Mouse (Mus musculus) spleen, adult 2 months (tissue): ENCODE results near the gene Lrrc27.

ENCODE experiments used
- CTCF ChIP-seq: fragments of 200-500 bp; IDR thresholded peaks from 2 replicates; pipeline ENCODE4 v1.5.1; 2011; ENCODE audit warnings: mild to moderate bottlenecking, inconsistent platforms; ENCODE audit not compliant: insufficient read depth, insufficient read length, insufficient replicate concordance; ENCODE audit errors: extremely low read depth
- POLR2A ChIP-seq: fragments of 200-500 bp; IDR thresholded peaks from 2 replicates; pipeline ENCODE4 v1.6.1; 2011; ENCODE audit warnings: low read depth, low read length, inconsistent platforms

DNA sequence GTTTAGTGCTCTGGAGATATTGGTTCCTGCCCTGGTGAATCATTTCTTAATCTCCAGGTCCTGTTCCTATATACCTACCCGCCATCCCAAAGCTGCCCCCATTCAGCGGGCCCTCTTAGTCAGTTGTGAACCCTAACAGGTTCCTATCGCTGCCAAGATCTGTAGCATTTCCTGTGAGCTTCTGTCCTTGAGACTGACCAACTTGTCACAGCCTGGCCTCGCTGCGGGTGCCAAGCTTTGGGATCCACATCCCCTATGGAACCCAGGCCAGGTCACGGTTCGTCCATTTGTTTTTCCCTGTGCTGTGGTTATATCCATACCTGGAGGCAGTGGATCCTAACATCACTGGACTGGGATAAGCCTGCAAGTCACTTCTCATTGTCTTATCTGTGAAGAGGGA lies 39.8 kb downstream of the Lrrc27 start:
- no peak for TF ChIP-seq CTCF
- TF ChIP-seq POLR2A, result no peak
